Mouse (Mus musculus) subcutaneous adipose tissue, adult 2 months (tissue): Measurements from ENCODE around the gene Gabpa. TPM values are rescaled to one million over a fixed set of nuclear protein-coding genes. Genes with fewer than 3 reads are reported as not detected.

Source experiments
- polyA plus RNA-seq: library from polyadenylated mRNA; depleted of rRNA; stranded (reverse); fragments of >200 nt; gene quantifications from 2 replicates; pipeline ENCODE4 v1.2.3, GENCODE M21; 2012; ENCODE audit warnings: low replicate concordance; rRNA removed

Gabpa gene
- polyA plus RNA-seq: 8.2 and 11.8 TPM in 2 replicates

DNA sequence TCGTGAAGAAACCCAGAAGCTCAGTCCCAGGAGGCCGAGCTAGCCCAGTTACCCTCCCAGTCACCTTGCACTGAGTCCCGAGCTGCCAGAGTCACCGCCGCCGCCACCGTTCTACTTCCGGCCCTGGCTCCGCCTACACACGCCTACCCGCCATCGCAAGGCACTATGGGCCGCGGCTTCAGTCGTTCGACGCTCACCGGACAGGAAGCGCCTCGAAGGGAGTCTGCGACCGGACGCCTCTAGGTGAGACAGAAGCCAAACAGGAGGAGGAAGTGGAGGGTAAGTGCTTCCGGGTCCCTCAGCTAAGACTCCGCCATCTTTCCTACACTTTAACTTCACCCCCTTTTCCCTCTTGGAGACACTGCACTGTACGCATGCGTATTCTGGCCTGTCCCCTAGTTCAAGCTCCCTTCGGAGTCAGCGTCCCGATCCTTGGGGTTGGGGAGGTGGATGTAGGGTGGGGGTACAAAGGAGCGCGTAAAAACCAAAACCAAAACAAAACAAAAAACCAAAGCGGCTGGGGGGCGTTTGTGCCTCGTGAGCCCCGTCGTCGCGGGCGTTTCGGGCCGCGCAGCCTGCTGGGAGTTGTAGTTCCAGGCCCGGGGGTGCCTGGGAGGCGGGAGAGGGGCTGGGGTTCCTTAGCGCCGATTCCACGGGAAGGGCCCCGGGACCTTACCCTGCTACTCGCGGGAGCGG lies at the start of gene Gabpa:
Gene Gabpa, plus strand, starts transcription at position 181 of the 696 bp plus-strand sequence.

DNA sequence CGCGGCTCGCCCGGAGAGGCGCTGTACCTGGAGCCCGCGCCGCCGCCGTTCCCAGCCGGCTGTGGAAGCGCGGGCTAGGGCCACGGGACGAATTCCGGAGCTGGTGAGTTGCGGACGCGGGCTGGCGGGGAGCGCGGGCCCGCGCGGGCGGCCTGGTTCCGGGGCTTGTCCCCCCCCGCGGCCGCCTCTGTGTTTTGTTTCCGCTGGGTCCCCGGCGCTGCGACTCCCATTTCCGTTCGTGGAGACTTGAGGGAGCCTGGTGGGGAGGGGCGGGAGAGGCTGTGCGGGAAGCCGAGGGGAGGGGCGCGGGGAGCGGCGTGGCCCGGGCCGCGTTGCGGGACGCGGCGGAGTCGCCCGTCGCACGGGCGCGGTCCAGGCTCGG lies 707 bp downstream of the Gabpa start, which contains the start of gene Atp5j:
Gene Atp5j, minus strand, starts transcription at position 185 of the 382 bp plus-strand sequence.

Other genes starting within 250 kb of the Gabpa start
- gene Mrpl39, start 99.2 kb upstream of the Gabpa start, polyA plus RNA-seq: 10.5 and 11.8 TPM in 2 replicates
- gene Jam2, start 60.8 kb upstream of the Gabpa start, polyA plus RNA-seq: 23.5 and 37.0 TPM in 2 replicates
- gene Atp5j, start 700 bp downstream of the Gabpa start, polyA plus RNA-seq: 170 and 191 TPM in 2 replicates